Mouse (Mus musculus) C2C12 (cell line): ENCODE results near the gene Pfas.
A peak's percentile ranks its signal among the peaks of the same experiment; 100 is the strongest.

Experiments used
- CEBPB ChIP-seq: IDR thresholded peaks from one replicate; pipeline ENCODE4 v1.6.1; 2011; ENCODE audit warnings: low read depth, mild to moderate bottlenecking, control low read depth, moderate library complexity
- CTCF ChIP-seq: IDR thresholded peaks from one replicate; pipeline ENCODE4 v1.5.1; 2011; ENCODE audit not compliant: control insufficient read depth, insufficient read depth, insufficient read length
- FOSL1 ChIP-seq: IDR thresholded peaks from one replicate; pipeline ENCODE4 v1.8.0; 2011; ENCODE audit warnings: mild to moderate bottlenecking, low read length; ENCODE audit not compliant: poor library complexity, insufficient read depth, severe bottlenecking
- MAX ChIP-seq: IDR thresholded peaks from one replicate; pipeline ENCODE4 v1.6.1; 2011; ENCODE audit warnings: mild to moderate bottlenecking, control low read depth
- MYOD1 ChIP-seq: IDR thresholded peaks from one replicate; pipeline ENCODE4 v1.6.1; 2011; ENCODE audit warnings: low read depth; ENCODE audit not compliant: control insufficient read depth, insufficient read length
- MYOG ChIP-seq: IDR thresholded peaks from one replicate; pipeline ENCODE4 v1.6.1; 2011; ENCODE audit not compliant: control insufficient read depth, insufficient read length; ENCODE audit errors: extremely low read depth
- USF1 ChIP-seq: IDR thresholded peaks from one replicate; pipeline ENCODE4 v1.6.1; 2011; ENCODE audit warnings: low read depth, mild to moderate bottlenecking, control low read depth, moderate library complexity

DNA sequence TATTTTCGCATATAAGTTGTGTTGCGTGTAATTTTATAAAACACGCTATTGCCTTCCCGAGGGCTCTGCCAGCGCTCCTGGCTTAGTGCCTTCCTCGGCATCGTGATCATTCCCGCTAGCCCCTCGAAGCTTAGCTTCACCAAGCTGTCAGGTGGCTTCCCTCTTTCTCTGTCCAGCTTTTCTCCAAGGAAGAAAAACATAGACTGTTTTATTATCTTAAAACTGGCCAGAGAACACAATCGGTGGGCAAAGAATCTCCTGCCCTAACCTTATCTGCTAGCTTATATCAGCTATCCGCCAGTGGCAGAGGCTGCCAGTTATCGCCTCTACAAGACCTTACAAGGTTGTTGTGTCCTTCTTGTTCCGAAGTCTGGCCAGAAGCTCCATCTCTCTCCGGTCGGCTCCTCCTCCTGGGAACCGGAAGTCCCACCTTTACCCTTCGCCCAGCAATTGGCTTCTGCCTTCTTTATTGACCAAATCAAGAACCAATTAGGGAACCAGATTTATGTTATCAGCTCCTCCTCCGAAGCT is 3.9 kb upstream of the Pfas start:
- TF ChIP-seq CTCF (no peak), MYOG (no peak), MAX (peak; percentile 42), MYOD1 (no peak), CEBPB (no peak), USF1 (no peak), FOSL1 (no peak)
